Mouse (Mus musculus): ENCODE measurements around the gene Gatad2b. TPM values are rescaled to one million over a fixed set of nuclear protein-coding genes. Genes with fewer than 3 reads are reported as not detected.
A peak's percentile ranks its signal among the peaks of the same experiment; 100 is the strongest.

Gatad2b gene
- polyA plus RNA-seq, 1 experiment from 2014 or later, result 3.5 TPM

DNA sequence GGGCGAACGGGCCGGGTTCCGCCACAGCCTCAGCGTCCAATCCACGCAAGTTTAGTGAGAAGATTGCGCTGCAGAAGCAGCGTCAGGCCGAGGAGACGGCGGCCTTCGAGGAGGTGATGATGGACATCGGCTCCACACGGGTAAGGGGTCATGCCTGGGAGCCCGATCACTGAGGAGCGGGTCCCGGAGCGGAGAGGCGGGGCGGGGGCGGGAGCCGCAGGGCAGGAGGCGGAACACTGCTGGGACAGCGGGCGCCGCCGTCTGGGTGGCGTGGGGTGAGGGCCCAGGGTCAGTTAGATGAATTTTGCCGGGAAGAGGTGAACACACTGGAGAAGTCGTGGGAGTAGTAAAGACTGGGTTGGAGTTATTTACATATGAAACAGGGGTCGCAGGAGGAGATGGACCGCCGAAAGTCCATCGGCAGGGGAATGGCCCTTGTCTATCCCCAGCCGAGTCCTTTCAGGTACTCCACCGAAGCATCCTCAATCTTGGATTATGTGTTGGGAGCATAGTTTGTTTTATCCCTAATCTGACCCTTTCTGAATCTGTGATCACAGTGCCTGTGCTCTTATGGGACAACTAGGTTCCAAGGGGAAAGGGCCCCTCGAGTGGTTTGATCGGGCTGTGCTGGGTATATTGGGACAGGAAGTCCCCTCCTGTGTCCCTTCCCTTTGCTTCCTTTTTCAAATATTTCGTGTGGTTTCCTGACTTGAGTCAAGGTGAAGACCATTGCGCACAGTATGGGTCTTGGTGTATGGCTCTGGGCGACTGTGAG is 38.4 kb upstream of the Gatad2b start:
- H3K9ac ChIP-seq, result peak overlapping the region; percentile 82
- H3K4me3 ChIP-seq (replicated peaks), result peak overlapping the region; percentile 87
- peaks cover 29% of the 10 kb centered on the region for H3K4me1 ChIP-seq (replicated peaks)
- H3K4me2 ChIP-seq, result peak overlapping the region; percentile 86
- H3K36me3 ChIP-seq (replicated peaks), result peaks cover 34% of the 10 kb centered on the region
- peak overlapping the region; percentile 86 for H3K27ac ChIP-seq (replicated peaks)
- no peaks in the 10 kb centered on the region for H3K9me3 ChIP-seq (replicated peaks)
- ATAC-seq (ENCODE audit: insufficient read depth), result peak; percentile 70
- WGBS (ENCODE audit: insufficient replicate concordance), result under 1% methylated on average over 41 of the region's 41 CpGs
- no peaks in the 10 kb centered on the region for H3K27me3 ChIP-seq

DNA sequence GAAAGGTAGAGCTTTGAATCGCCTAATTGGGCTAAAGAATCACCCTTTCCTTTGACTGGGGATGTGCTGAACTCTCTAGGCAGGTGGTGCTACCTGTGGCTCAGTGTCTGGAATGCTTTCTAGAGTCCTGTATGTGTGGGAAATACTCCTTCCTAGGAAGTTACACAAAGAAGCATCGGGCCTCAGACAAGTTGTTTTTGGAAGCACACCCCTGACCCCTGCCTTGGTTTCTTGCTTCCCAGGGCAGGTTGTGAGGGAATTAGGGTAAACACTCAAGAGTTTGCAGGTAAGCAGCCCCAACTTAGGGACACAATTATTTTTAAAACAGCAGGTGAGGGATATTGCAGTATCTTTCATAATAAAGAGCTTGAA is 37.8 kb upstream of the Gatad2b start:
- Histone ChIP-seq H3K4me2 (peak overlapping the region; percentile 86), H3K27ac (replicated peaks) (peak overlapping the region; percentile 86), H3K27me3 (no peaks in the 10 kb centered on the region), H3K9ac (peak overlapping the region; percentile 82), H3K4me3 (replicated peaks) (peak overlapping the region; percentile 87), H3K36me3 (replicated peaks) (peaks cover 40% of the 10 kb centered on the region), H3K9me3 (replicated peaks) (no peaks in the 10 kb centered on the region), H3K4me1 (replicated peaks) (peaks cover 29% of the 10 kb centered on the region)
- no peak for ATAC-seq (ENCODE audit: insufficient read depth)
- WGBS (ENCODE audit: insufficient replicate concordance), result 24% methylated on average over 2 of the region's 2 CpGs

DNA sequence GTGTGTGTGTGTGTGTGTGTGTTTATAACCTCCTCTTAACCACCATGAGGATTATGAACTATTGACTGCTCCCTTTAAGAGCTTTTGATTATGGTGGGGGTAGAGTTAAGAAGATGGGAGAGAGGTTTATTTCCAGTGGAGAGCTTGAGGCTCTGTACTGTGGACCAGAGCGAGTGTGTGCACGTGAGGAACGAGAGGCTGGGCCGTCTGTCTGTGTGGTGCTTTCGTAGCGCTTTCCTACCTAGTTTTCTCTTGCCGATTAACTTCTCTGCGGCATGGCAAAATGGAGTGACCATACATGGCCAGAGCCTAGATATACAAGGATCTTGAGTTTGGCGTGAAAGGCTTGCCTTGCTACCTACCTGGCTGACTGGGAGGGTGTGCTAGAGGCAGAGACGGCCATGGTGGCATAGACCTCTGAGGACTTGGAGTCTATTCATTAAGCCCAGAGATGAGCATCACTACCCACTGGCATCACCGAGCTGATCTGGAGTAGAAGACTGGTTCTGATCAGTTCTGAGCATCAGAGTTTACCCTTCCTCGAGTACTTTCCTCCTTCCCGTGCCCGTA is 37.1 kb upstream of the Gatad2b start:
- ATAC-seq (ENCODE audit: insufficient read depth), result no peak
- WGBS (ENCODE audit: insufficient replicate concordance), result 85% methylated on average over 14 of the region's 14 CpGs
- Histone ChIP-seq H3K27me3 (no peaks in the 10 kb centered on the region), H3K9ac (no peak overlapping the region), H3K9me3 (replicated peaks) (no peaks in the 10 kb centered on the region), H3K4me3 (replicated peaks) (no peak overlapping the region), H3K4me2 (peak overlapping the region; percentile 86; the same call in 1 of the 2 replicates), H3K36me3 (replicated peaks) (peaks cover 41% of the 10 kb centered on the region), H3K4me1 (replicated peaks) (peaks cover 27% of the 10 kb centered on the region), H3K27ac (replicated peaks) (no peak overlapping the region)

DNA sequence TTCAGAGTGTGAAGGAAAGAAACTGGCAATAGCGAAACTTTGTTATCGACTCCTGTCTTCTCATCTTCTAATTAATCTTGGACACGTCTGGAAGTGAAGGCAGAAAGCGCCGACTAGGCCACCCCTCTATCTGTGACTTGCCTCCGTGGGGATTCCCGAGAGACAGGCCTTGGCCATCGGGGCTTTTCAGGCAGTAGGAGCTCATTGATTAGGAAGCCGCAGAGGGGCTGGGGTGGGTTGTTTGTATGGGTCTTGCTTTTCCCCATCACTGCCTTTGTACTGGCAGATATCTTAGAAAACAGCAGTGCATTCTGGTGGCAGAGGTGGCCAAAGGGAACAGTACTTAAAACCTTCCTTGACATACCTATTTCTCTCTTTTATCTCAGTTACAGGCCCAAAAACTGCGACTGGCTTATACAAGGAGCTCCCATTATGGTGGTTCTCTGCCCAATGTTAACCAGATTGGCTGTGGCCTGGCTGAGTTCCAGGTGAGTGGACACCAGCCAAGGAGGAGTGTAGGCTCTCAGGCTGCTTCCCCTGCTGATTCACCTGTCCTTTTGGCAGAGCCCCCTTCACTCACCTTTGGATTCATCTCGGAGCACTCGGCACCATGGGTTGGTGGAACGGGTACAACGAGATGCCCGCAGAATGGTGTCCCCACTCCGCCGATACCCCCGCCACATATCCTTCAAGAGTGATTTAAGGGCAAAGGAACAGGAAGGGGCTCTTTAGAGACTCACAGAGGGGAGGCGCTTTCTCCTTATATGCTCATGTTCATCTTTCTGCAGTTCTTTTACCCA is 36.0 kb upstream of the Gatad2b start:
- ATAC-seq (ENCODE audit: insufficient read depth), result no peak
- no peak overlapping the region for H3K9ac ChIP-seq
- H3K4me2 ChIP-seq, result no peak overlapping the region
- H3K9me3 ChIP-seq (replicated peaks), result no peaks in the 10 kb centered on the region
- H3K36me3 ChIP-seq (replicated peaks), result peaks cover 42% of the 10 kb centered on the region
- H3K27me3 ChIP-seq, result no peaks in the 10 kb centered on the region
- no peak overlapping the region for H3K4me3 ChIP-seq (replicated peaks)
- peaks cover 26% of the 10 kb centered on the region for H3K4me1 ChIP-seq (replicated peaks)
- WGBS (ENCODE audit: insufficient replicate concordance), result 85% methylated on average over 19 of the region's 19 CpGs
- no peak overlapping the region for H3K27ac ChIP-seq (replicated peaks)

DNA sequence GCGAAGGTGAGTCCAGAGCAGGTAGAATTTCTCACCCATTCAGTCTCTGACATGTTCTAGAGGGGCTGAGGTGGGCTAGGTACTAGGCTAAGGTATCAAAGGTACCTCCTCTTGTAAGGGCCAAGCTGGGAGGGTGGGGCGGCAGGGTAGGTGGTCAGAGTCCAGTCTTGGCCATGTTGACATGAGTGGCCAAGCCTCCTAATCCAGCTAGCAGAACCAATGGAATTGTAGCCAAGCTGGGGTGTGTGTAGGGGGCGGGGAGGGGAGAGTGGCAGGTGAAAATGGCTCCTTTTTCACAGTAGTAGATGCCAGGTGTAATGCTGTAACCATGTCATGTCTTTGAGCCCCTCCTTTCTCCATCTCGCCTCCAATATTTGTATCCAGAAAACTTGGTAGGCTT is 34.5 kb upstream of the Gatad2b start:
- ATAC-seq (ENCODE audit: insufficient read depth), result no peak
- H3K9me3 ChIP-seq (replicated peaks), result no peaks in the 10 kb centered on the region
- no peak overlapping the region for H3K27ac ChIP-seq (replicated peaks)
- WGBS (ENCODE audit: insufficient replicate concordance), result 66% methylated on average over 4 of the region's 4 CpGs
- no peak overlapping the region for H3K4me2 ChIP-seq
- peaks cover 58% of the 10 kb centered on the region for H3K36me3 ChIP-seq (replicated peaks)
- H3K9ac ChIP-seq, result no peak overlapping the region
- H3K4me1 ChIP-seq (replicated peaks), result peaks cover 26% of the 10 kb centered on the region
- H3K27me3 ChIP-seq, result no peaks in the 10 kb centered on the region
- H3K4me3 ChIP-seq (replicated peaks), result no peak overlapping the region

DNA sequence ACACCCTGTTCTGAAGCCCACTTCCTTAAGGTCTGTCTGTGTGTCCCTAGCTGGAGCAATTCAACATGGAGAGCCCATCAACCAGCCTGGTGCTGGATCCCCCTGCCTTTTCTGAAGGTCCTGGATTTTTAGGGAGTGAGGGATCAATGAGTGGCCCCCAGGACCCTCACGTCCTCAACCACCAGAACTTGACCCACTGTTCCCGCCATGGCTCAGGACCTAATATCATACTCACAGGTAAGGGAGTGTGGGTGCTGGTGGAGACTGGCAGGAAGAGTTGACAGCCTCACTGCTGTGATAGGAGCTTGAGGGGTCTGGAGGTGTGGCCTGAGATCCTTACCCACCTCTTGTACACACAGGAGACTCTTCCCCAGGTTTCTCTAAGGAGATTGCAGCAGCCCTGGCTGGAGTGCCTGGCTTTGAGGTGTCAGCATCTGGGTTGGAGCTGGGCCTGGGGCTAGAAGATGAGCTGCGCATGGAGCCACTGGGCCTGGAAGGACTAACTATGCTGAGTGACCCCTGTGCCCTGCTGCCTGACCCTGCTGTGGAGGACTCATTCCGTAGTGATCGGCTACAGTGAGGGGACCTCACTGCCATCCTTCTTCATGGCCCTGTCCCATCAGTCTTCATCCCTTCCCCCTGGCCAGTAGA is 29.7 kb upstream of the Gatad2b start:
- H3K27me3 ChIP-seq, result no peaks in the 10 kb centered on the region
- no peak for ATAC-seq (ENCODE audit: insufficient read depth)
- no peaks in the 10 kb centered on the region for H3K9me3 ChIP-seq (replicated peaks)
- H3K9ac ChIP-seq, result no peak overlapping the region
- H3K4me2 ChIP-seq, result no peak overlapping the region
- H3K27ac ChIP-seq (replicated peaks), result no peak overlapping the region
- peaks cover 52% of the 10 kb centered on the region for H3K36me3 ChIP-seq (replicated peaks)
- peaks cover 39% of the 10 kb centered on the region for H3K4me1 ChIP-seq (replicated peaks)
- no peak overlapping the region for H3K4me3 ChIP-seq (replicated peaks)
- 76% methylated on average over 5 of the region's 5 CpGs for WGBS (ENCODE audit: insufficient replicate concordance)

DNA sequence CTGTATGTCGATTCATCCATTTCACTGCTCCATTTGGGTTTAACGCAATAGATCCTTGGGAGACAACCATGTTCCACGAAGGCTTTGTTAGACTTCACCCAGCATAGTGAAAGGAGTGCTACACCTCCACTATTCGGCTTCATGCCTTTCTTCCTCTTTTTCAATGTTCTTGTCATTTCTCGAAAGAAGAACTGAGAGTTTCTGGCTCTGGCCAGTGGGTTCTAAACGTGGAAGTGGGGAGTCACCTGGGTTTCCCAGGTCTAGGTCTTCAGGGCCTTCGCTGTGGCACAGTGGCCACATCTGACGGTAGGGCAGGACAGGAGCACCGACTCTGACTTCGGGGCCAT is 28.3 kb upstream of the Gatad2b start:
- peaks cover 42% of the 10 kb centered on the region for H3K36me3 ChIP-seq (replicated peaks)
- ATAC-seq (ENCODE audit: insufficient read depth), result no peak

DNA sequence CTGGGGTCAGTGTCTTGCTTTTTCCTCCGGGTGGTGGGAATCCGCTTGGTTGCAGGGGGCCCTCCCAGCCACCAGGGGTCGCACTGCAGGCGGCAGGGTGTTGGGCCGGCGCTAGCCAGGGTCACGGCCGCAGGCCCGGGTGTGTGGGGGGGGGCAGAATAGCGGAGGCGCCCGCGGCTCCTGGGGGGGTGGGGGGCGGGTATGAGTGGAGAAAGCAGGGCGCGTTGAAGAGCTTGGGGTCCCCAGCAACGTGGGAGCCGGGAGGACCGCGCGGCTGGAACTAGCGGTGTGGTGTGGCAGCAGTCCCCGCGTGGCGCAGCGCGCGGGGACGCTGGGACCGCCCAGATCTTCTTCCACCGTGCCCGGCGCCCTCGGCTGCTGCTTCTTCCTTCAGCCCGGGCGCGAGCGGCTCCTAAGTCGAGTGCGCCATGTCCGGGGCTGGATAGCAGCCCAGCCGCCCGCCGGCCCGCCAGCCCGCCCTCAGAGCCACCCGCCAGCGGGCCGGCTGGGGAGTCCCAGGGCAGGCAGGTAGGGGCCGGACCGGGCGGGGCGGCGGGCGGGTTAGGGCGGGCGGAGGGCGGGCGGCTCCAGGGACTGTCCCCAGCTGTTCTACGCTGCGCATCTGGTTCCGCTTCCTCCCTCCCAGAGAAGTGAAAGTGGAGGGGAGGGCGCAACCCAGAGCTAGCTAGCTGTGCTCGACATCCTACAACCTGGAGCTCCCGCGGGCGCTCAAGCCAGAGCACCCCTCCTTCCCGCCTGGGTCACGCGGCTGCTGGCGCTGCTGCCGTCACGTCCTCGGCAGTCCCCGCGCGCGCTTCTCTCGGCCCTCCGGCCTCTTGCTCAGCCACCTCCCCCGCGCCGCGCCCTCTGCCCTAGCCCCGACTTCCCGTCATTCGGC is 27.7 kb upstream of the Gatad2b start, which contains the start of gene Dennd4b:
Gene Dennd4b (plus strand): TSS at position 152 of the 898 bp plus-strand sequence.
- under 1% methylated on average over 87 of the region's 87 CpGs for WGBS (ENCODE audit: insufficient replicate concordance)
- H3K36me3 ChIP-seq (replicated peaks), result peaks cover 36% of the 10 kb centered on the region
- ATAC-seq (ENCODE audit: insufficient read depth), result peak; percentile 95

More for the DNA sequence above, 28.3 kb upstream of the Gatad2b start:
- 20% methylated on average over 10 of the region's 10 CpGs for WGBS (ENCODE audit: insufficient replicate concordance)
- Histone ChIP-seq H3K27ac (replicated peaks) (peak overlapping the region; percentile 95), H3K4me2 (peak overlapping the region; percentile 97), H3K9me3 (replicated peaks) (no peaks in the 10 kb centered on the region), H3K4me1 (replicated peaks) (peaks cover 44% of the 10 kb centered on the region), H3K4me3 (replicated peaks) (peak overlapping the region; percentile 89), H3K27me3 (no peaks in the 10 kb centered on the region), H3K9ac (peak overlapping the region; percentile 83)

DNA sequence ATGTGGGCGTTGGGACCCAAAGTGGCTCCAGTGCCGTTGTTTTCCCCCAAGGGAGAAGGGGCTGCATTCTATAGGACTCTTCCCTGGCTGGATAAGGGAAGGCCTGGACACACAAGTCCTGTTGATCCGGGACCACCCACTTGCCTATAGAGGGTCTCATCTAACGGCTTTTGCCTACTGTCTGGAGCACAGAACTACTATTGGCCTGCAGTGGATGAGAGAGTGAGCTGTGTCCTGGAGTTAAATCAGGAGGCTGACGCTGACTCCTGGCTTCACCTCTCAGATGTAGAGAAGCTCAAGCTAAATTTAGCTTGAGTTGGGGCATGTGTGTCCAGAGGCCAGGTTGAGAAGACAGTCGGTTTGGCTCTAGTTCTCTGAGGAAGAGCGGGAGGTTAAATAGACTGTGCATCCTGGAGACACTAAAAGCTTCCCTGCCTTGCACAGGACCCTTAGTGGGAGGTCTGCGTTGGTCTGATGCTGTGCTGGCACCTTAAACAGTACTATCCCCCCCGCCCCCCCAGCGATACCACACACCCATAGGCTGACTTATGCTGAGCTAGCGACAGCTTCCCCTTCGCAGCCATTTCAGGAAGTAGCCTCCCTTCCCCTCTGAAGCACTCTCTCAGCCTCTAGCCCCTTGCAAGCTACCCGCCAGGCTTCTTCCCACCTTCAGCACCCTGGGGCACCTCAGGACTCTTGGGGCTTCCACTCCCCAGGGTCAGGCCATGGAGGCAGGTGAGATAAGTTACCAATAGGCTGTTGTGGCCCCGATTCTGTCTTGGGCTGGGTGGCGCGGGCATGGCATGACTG is 26.8 kb upstream of the Gatad2b start:
- Histone ChIP-seq H3K27me3 (no peaks in the 10 kb centered on the region), H3K9me3 (replicated peaks) (no peaks in the 10 kb centered on the region), H3K36me3 (replicated peaks) (peaks cover 32% of the 10 kb centered on the region), H3K4me3 (replicated peaks) (peak overlapping the region; percentile 89), H3K4me1 (replicated peaks) (peaks cover 44% of the 10 kb centered on the region), H3K27ac (replicated peaks) (peak overlapping the region; percentile 95), H3K4me2 (peak overlapping the region; percentile 97), H3K9ac (peak overlapping the region; percentile 83)
- ATAC-seq (ENCODE audit: insufficient read depth), result peak; percentile 1; the same call in 1 of the 2 replicates
- WGBS (ENCODE audit: insufficient replicate concordance), result 5% methylated on average over 16 of the region's 16 CpGs

More for the DNA sequence above, 27.7 kb upstream of the Gatad2b start, which contains the start of gene Dennd4b:
- Histone ChIP-seq H3K4me1 (replicated peaks) (peaks cover 44% of the 10 kb centered on the region), H3K4me3 (replicated peaks) (peak within 1 kb of the TSS; percentile 89), H3K4me2 (peak within 1 kb of the TSS; percentile 97), H3K27me3 (no peaks in the 10 kb centered on the region), H3K9ac (peak within 1 kb of the TSS; percentile 83), H3K27ac (replicated peaks) (peak within 1 kb of the TSS; percentile 95), H3K9me3 (replicated peaks) (no peaks in the 10 kb centered on the region)

Measured in liver, embryonic 15.5 days (tissue).